Mouse (Mus musculus) ES-Bruce4 (cell line): ENCODE measurements around the gene Krtap4-13. TPM values are rescaled to one million over a fixed set of nuclear protein-coding genes. Genes with fewer than 3 reads are reported as not detected.
"Not testable (repeated sequence)": the region's sequence is repeated elsewhere in the genome, so short reads cannot be mapped to it uniquely, and the experiment has no call there.

Experiments used
- H3K27ac ChIP-seq: 2 replicates; pipeline ENCODE4 v1.5.1; 2012; ENCODE audit warnings: low read length, inconsistent platforms; ENCODE audit not compliant: insufficient read depth
- H3K27me3 ChIP-seq: 2 replicates; pipeline ENCODE4 v1.6.1; 2012; ENCODE audit warnings: mild to moderate bottlenecking, low read length, inconsistent platforms; ENCODE audit not compliant: control insufficient read depth, poor library complexity, insufficient read depth, severe bottlenecking
- H3K36me3 ChIP-seq: 2 replicates; pipeline ENCODE4 v1.6.1; 2012; ENCODE audit warnings: inconsistent platforms, mild to moderate bottlenecking, low read length, moderate library complexity; ENCODE audit not compliant: control insufficient read depth, poor library complexity, insufficient read depth, severe bottlenecking
- H3K4me1 ChIP-seq: one replicate; pipeline ENCODE4 v1.8.1; 2011; ENCODE audit warnings: low read length; ENCODE audit not compliant: control insufficient read depth, insufficient read depth
- H3K4me3 ChIP-seq: 2 replicates; pipeline ENCODE4 v1.5.1; 2011; ENCODE audit warnings: low read depth, mild to moderate bottlenecking, low read length
- H3K9ac ChIP-seq: 2 replicates; pipeline ENCODE4 v1.6.1; 2012; ENCODE audit warnings: low read depth, mild to moderate bottlenecking, inconsistent platforms; ENCODE audit not compliant: poor library complexity, severe bottlenecking
- H3K9me3 ChIP-seq: replicated peaks from 2 replicates; pipeline ENCODE4 v1.6.1; 2012; ENCODE audit warnings: mild to moderate bottlenecking, low read length, inconsistent platforms; ENCODE audit not compliant: control insufficient read depth, poor library complexity, insufficient read depth, severe bottlenecking
- CTCF ChIP-seq: IDR thresholded peaks from one replicate; pipeline ENCODE4 v1.8.1; 2011; ENCODE audit warnings: low read depth, low read length
- EP300 ChIP-seq: IDR thresholded peaks from 2 replicates; pipeline ENCODE4 v1.6.1; 2011; ENCODE audit warnings: low read depth, low read length; ENCODE audit not compliant: insufficient read depth
- POLR2A ChIP-seq: IDR thresholded peaks from one replicate; pipeline ENCODE4 v1.8.1; 2011; ENCODE audit warnings: low read length; ENCODE audit not compliant: insufficient read depth
- polyA plus RNA-seq: library from polyadenylated mRNA; stranded (reverse); fragments of >200 nt; gene quantifications from 2 replicates; pipeline ENCODE4 v1.2.4, GENCODE M21; 2011; ENCODE audit warnings: low read depth; ENCODE audit not compliant: missing spikeins, insufficient read depth, insufficient read length

Krtap4-13 gene
- polyA plus RNA-seq, 1 experiment = not detected

DNA sequence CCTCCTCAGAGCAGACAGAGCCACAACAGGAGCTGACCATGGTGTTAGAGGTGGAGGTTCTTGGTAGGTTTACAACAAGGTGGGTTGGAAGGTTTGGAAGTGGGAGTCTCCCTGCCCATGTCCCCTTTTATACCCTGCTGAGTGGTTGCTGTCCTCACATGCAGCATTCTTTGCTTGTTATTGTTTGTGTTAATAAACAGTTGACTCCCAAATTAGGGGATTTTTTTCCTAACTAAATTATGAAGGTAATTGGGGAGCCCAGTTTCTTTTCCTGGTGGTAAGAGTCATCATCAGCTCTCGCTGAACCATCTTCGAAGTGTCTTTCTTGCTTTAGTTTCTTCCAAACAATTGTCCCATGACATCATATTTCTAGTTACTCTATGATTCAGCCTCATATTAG is 29.1 kb downstream of the Krtap4-13 start, which contains the start of gene Krtap4-8:
Gene Krtap4-8 (minus strand): TSS at position 101 of the 400 bp plus-strand sequence.
- Histone ChIP-seq H3K9ac (no peak within 1 kb of the TSS), H3K27me3 (no peaks in the 10 kb centered on the region)

GRCm38 (mm10) chr11:99778401-99778800 is 31.3 kb downstream of the Krtap4-13 start:
- TF ChIP-seq EP300 (no peak), CTCF (no peak), POLR2A (no peak)
- Histone ChIP-seq H3K27me3 (no peaks in the 10 kb centered on the region), H3K9me3 (no peaks in the 10 kb centered on the region), H3K9ac (no peak overlapping the region), H3K4me1 (no peaks in the 10 kb centered on the region), H3K27ac (no peak overlapping the region), H3K4me3 (no peak overlapping the region), H3K36me3 (no peaks in the 10 kb centered on the region)

More for the DNA sequence above, 29.1 kb downstream of the Krtap4-13 start, which contains the start of gene Krtap4-8:
- no peaks in the 10 kb centered on the region for H3K36me3 ChIP-seq
- H3K4me3 ChIP-seq = no peak within 1 kb of the TSS
- no peaks in the 10 kb centered on the region for H3K4me1 ChIP-seq
- H3K9me3 ChIP-seq = no peaks in the 10 kb centered on the region
- TF ChIP-seq CTCF (no peak), EP300 (no peak), POLR2A (no peak)
- H3K27ac ChIP-seq = no peak within 1 kb of the TSS

- not testable (repeated sequence) for H3K36me3 ChIP-seq, H3K27ac ChIP-seq, H3K4me3 ChIP-seq, H3K9ac ChIP-seq, H3K27me3 ChIP-seq, H3K4me1 ChIP-seq, H3K9me3 ChIP-seq
Measured at GRCm38 (mm10) chr11:99772813-99773212, 36.9 kb downstream of the Krtap4-13 start, which contains the start of gene Gm11595. Gene Gm11595 (minus strand): TSS chr11:99772913.

DNA sequence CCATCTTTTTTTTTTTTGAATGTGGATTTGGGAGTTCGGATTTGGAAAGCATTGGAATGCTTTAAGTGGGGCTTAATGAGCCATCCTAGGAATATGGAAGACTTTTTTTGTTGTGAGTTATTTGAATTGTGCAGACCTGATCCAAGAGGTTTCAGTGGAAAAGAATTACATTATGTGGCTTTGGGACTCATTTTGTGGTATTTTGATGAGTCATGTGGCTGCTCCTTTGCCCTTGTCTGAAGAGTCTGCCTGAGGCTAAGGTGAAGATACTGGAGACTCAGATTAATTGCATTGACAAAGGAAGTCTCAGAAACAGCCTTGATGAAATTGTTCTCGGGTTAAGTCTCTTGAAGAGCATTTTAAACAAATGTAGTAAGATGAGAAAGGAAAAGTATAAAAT is 41.3 kb downstream of the Krtap4-13 start:
- TF ChIP-seq EP300 (no peak), CTCF (no peak), POLR2A (no peak)
- H3K27me3 ChIP-seq = no peaks in the 10 kb centered on the region
- H3K4me3 ChIP-seq = no peak overlapping the region
- H3K27ac ChIP-seq = no peak overlapping the region
- H3K9ac ChIP-seq = no peak overlapping the region
- H3K36me3 ChIP-seq = no peaks in the 10 kb centered on the region
- H3K9me3 ChIP-seq = no peaks in the 10 kb centered on the region
- no peaks in the 10 kb centered on the region for H3K4me1 ChIP-seq

Other genes with a start within 250 kb of the Krtap4-13 start
- not detected in 2 replicates for gene Krtap3-1, start 243.3 kb downstream of the Krtap4-13 start, polyA plus RNA-seq
- not detected in 2 replicates for gene Krtap1-5, start 228.9 kb downstream of the Krtap4-13 start, polyA plus RNA-seq
- gene Krtap1-4, start 226.2 kb downstream of the Krtap4-13 start, polyA plus RNA-seq = not detected in 2 replicates
- not detected in 2 replicates for gene Krtap1-3, start 218.6 kb downstream of the Krtap4-13 start, polyA plus RNA-seq
- gene Krtap9-3, start 211.8 kb downstream of the Krtap4-13 start, polyA plus RNA-seq = not detected in 2 replicates
- not detected in 2 replicates for gene Gm11938, start 206.6 kb downstream of the Krtap4-13 start, polyA plus RNA-seq
- not detected in 2 replicates for gene Gm11937, start 199.7 kb downstream of the Krtap4-13 start, polyA plus RNA-seq
- not detected in 2 replicates for gene Krtap2-4, start 195.0 kb downstream of the Krtap4-13 start, polyA plus RNA-seq
- not detected in 2 replicates for gene Gm11562, start 189.5 kb downstream of the Krtap4-13 start, polyA plus RNA-seq
- gene Krtap4-1, start 181.7 kb downstream of the Krtap4-13 start, polyA plus RNA-seq = not detected in 2 replicates
- gene Krtap4-2, start 174.8 kb downstream of the Krtap4-13 start, polyA plus RNA-seq = not detected in 2 replicates
- gene Krtap4-7, start 165.8 kb downstream of the Krtap4-13 start, polyA plus RNA-seq = not detected in 2 replicates
- not detected in 2 replicates for gene Gm11555, start 159.7 kb downstream of the Krtap4-13 start, polyA plus RNA-seq
- not detected in 2 replicates for gene Gm11563, start 150.9 kb downstream of the Krtap4-13 start, polyA plus RNA-seq
- gene Krtap4-6, start 143.9 kb downstream of the Krtap4-13 start, polyA plus RNA-seq = not detected in 2 replicates
- not detected in 2 replicates for gene Gm14190, start 119.2 kb downstream of the Krtap4-13 start, polyA plus RNA-seq
- not detected in 2 replicates for gene Gm14180, start 75.6 kb downstream of the Krtap4-13 start, polyA plus RNA-seq
- not detected in 2 replicates for gene Gm11595, start 37.0 kb downstream of the Krtap4-13 start, polyA plus RNA-seq
- gene Krtap4-8, start 29.2 kb downstream of the Krtap4-13 start, polyA plus RNA-seq = not detected in 2 replicates
- gene Krtap4-9, start 24.7 kb downstream of the Krtap4-13 start, polyA plus RNA-seq = not detected in 2 replicates
- gene Gm11596, start 16.4 kb downstream of the Krtap4-13 start, polyA plus RNA-seq = not detected in 2 replicates
- not detected in 2 replicates for gene Gm11569, start 11.0 kb downstream of the Krtap4-13 start, polyA plus RNA-seq
- gene Gm11554, start 5.4 kb downstream of the Krtap4-13 start, polyA plus RNA-seq = not detected in 2 replicates
- gene Gm11564, start 5.8 kb upstream of the Krtap4-13 start, polyA plus RNA-seq = not detected in 2 replicates
- not detected in 2 replicates for gene 2300003K06Rik, start 28.2 kb upstream of the Krtap4-13 start, polyA plus RNA-seq
- not detected in 2 replicates for gene Krtap4-16, start 41.7 kb upstream of the Krtap4-13 start, polyA plus RNA-seq
- not detected in 2 replicates for gene Gm11568, start 48.0 kb upstream of the Krtap4-13 start, polyA plus RNA-seq
- gene Gm11559, start 54.6 kb upstream of the Krtap4-13 start, polyA plus RNA-seq = not detected in 2 replicates
- gene Krtap9-1, start 63.5 kb upstream of the Krtap4-13 start, polyA plus RNA-seq = not detected in 2 replicates
- not detected in 2 replicates for gene Gm11567, start 69.3 kb upstream of the Krtap4-13 start, polyA plus RNA-seq
- not detected in 2 replicates for gene Krtap31-1, start 98.0 kb upstream of the Krtap4-13 start, polyA plus RNA-seq
- not detected in 2 replicates for gene Gm11565, start 104.9 kb upstream of the Krtap4-13 start, polyA plus RNA-seq
- not detected in 2 replicates for gene Krtap31-2, start 126.4 kb upstream of the Krtap4-13 start, polyA plus RNA-seq
- not detected in 2 replicates for gene Krtap9-5, start 138.6 kb upstream of the Krtap4-13 start, polyA plus RNA-seq
- gene Krtap29-1, start 169.2 kb upstream of the Krtap4-13 start, polyA plus RNA-seq = not detected in 2 replicates
- not detected in 2 replicates for gene Krtap16-1, start 176.7 kb upstream of the Krtap4-13 start, polyA plus RNA-seq
- not detected in 2 replicates for gene Krtap17-1, start 184.1 kb upstream of the Krtap4-13 start, polyA plus RNA-seq
- gene Krt33a, start 206.3 kb upstream of the Krtap4-13 start, polyA plus RNA-seq = not detected in 2 replicates
- gene Krt33b, start 220.0 kb upstream of the Krtap4-13 start, polyA plus RNA-seq = not detected in 2 replicates
- gene Krt34, start 231.7 kb upstream of the Krtap4-13 start, polyA plus RNA-seq = not detected in 2 replicates
- not detected in 2 replicates for gene Krt31, start 240.7 kb upstream of the Krtap4-13 start, polyA plus RNA-seq